Mouse (Mus musculus): ENCODE data around the gene Eaf1. TPM values are rescaled to one million over a fixed set of nuclear protein-coding genes. Genes with fewer than 3 reads are reported as not detected.

Eaf1 gene
- polyA plus RNA-seq, 1 experiment from 2014 or later: 15.9 TPM

- no peak for DNase-seq (ENCODE audit: low spot score, missing footprints)
- H3K9ac ChIP-seq (ENCODE audit: low read length): no peak overlapping the region
- no peaks in the 10 kb centered on the region for H3K36me3 ChIP-seq (ENCODE audit: control insufficient read depth, insufficient read depth, low read length)
- no peaks in the 10 kb centered on the region for H3K4me1 ChIP-seq (ENCODE audit: control insufficient read depth, insufficient read depth, low read length)
- no peak overlapping the region for H3K4me2 ChIP-seq
- no peak for ATAC-seq (ENCODE audit: low FRiP score)
- 86% methylated on average over 8 of the region's 8 CpGs for WGBS
- H3K9me3 ChIP-seq (ENCODE audit: control insufficient read depth, low read length): no peaks in the 10 kb centered on the region
- no peak overlapping the region for H3K4me3 ChIP-seq (ENCODE audit: low read depth, low read length)
- no peak overlapping the region for H3K27ac ChIP-seq (ENCODE audit: low read depth, low read length)
- H3K27me3 ChIP-seq (ENCODE audit: control insufficient read depth, insufficient read depth, low read length): no peaks in the 10 kb centered on the region
Observed at GRCm38 (mm10) chr14:31557273-31557672, 63.1 kb downstream of the Eaf1 start.

GRCm38 (mm10) chr14:31557784-31558183 is 63.6 kb downstream of the Eaf1 start:
- no peaks in the 10 kb centered on the region for H3K36me3 ChIP-seq (ENCODE audit: control insufficient read depth, insufficient read depth, low read length)
- no peak overlapping the region for H3K4me3 ChIP-seq (ENCODE audit: low read depth, low read length)
- DNase-seq (ENCODE audit: low spot score, missing footprints) (no peak), ATAC-seq (ENCODE audit: low FRiP score) (no peak)
- no peak overlapping the region for H3K9ac ChIP-seq (ENCODE audit: low read length)
- no peaks in the 10 kb centered on the region for H3K4me1 ChIP-seq (ENCODE audit: control insufficient read depth, insufficient read depth, low read length)
- H3K27ac ChIP-seq (ENCODE audit: low read depth, low read length): no peak overlapping the region
- no peaks in the 10 kb centered on the region for H3K9me3 ChIP-seq (ENCODE audit: control insufficient read depth, low read length)
- H3K4me2 ChIP-seq: no peak overlapping the region
- 87% methylated on average over 9 of the region's 9 CpGs for WGBS
- H3K27me3 ChIP-seq (ENCODE audit: control insufficient read depth, insufficient read depth, low read length): no peaks in the 10 kb centered on the region

DNA sequence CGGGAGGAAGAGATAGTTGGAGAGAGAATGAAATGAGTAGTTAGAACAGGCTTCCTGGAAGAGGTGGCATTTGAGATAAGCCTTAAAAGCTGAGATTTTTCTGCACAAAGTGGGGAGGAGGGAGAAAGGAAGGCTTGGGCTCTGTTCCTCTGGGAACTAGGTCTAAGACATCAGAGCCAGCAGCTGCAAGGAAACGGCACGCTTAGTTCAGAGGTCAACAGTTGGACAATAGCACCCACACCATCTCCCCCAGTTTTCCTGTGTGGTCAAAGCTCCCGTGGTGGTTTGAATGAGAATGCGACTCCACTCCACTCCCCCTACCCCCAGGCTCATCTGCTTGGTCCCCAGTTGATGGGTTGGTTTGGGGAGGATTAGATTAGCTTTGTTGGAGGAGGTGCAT is 65.0 kb downstream of the Eaf1 start:
- WGBS: 59% methylated on average over 5 of the region's 5 CpGs
- Histone ChIP-seq H3K4me2 (no peak overlapping the region), H3K27ac (ENCODE audit: low read depth, low read length) (no peak overlapping the region), H3K36me3 (ENCODE audit: control insufficient read depth, insufficient read depth, low read length) (no peaks in the 10 kb centered on the region), H3K4me1 (ENCODE audit: control insufficient read depth, insufficient read depth, low read length) (no peaks in the 10 kb centered on the region), H3K9me3 (ENCODE audit: control insufficient read depth, low read length) (no peaks in the 10 kb centered on the region), H3K4me3 (ENCODE audit: low read depth, low read length) (no peak overlapping the region), H3K9ac (ENCODE audit: low read length) (no peak overlapping the region), H3K27me3 (ENCODE audit: control insufficient read depth, insufficient read depth, low read length) (no peaks in the 10 kb centered on the region)
- no peak for ATAC-seq (ENCODE audit: low FRiP score)
- no peak for DNase-seq (ENCODE audit: low spot score, missing footprints)

Other genes with a start within 250 kb of the Eaf1 start
- 12.5 and 14.3 TPM in 2 replicates for gene Phf7, start 243.1 kb upstream of the Eaf1 start, polyA plus RNA-seq (2014; fragmentation: Nextera tagmentation; extraction: Ambion mirVana)
- 95.7 and 95.9 TPM in 2 replicates for gene Bap1, start 242.9 kb upstream of the Eaf1 start, polyA plus RNA-seq (2014; fragmentation: Nextera tagmentation; extraction: Ambion mirVana)
- 8.7 TPM in 2 replicates for gene Dnah1, start 170.5 kb upstream of the Eaf1 start, polyA plus RNA-seq (2014; fragmentation: Nextera tagmentation; extraction: Ambion mirVana)
- gene Capn7, start 157.8 kb upstream of the Eaf1 start, polyA plus RNA-seq (2014; fragmentation: Nextera tagmentation; extraction: Ambion mirVana): 45.5 and 48.6 TPM in 2 replicates
- gene Sh3bp5, start 58.3 kb upstream of the Eaf1 start, polyA plus RNA-seq (2014; fragmentation: Nextera tagmentation; extraction: Ambion mirVana): 15.3 and 15.8 TPM in 2 replicates
- 83.4 and 93.2 TPM in 2 replicates for gene Mettl6, start 641 bp downstream of the Eaf1 start, polyA plus RNA-seq (2014; fragmentation: Nextera tagmentation; extraction: Ambion mirVana)
- 0.04 TPM in 1 of 2 replicates, not detected in the other for gene Colq, start 96.9 kb downstream of the Eaf1 start, polyA plus RNA-seq (2014; fragmentation: Nextera tagmentation; extraction: Ambion mirVana)
- 1.3 TPM in 1 of 2 replicates, not detected in the other for gene Gm49387, start 146.5 kb downstream of the Eaf1 start, polyA plus RNA-seq (2014; fragmentation: Nextera tagmentation; extraction: Ambion mirVana)
- gene Btd, start 146.6 kb downstream of the Eaf1 start, polyA plus RNA-seq (2014; fragmentation: Nextera tagmentation; extraction: Ambion mirVana): 15.8 and 16.7 TPM in 2 replicates
- 9.6 and 10.9 TPM in 2 replicates for gene Hacl1, start 146.9 kb downstream of the Eaf1 start, polyA plus RNA-seq (2014; fragmentation: Nextera tagmentation; extraction: Ambion mirVana)

Measured in midbrain, embryonic 11.5 days (tissue).